Mouse (Mus musculus): ENCODE measurements around the gene Cavin1. TPM values are rescaled to one million over a fixed set of nuclear protein-coding genes. Genes with fewer than 3 reads are reported as not detected.
A peak's percentile ranks its signal among the peaks of the same experiment; 100 is the strongest.

The Cavin1 gene
- total and polyA plus RNA-seq, 3 experiments, result 3.4 to 9.0 TPM; not detected in 1

DNA sequence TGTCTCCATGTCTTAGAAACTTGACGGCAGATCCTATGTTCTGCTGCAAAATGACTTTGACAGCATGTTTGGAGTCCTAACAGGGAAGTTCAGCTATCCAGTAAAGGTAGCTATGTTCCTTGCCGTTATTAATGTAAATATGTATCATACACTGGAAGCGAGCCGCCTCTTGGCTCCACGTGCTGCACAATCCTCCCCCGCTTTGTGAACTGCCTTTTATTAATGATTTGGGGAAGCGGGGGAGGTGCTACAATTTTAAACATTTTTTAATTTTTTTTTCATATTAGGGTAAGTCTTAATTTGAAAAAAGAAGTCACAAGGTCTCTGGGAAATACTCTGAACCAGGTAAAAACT, 13.1 kb upstream of the Cavin1 start:
- Histone ChIP-seq H3K4me3 (ENCODE audit: control insufficient read depth in 1 of 2, insufficient read depth in 1 of 2, low read depth in 2 of 2, low read length in 2 of 2) (peak overlapping the region; percentile 37 to 40), H3K9me3 (replicated peaks; ENCODE audit: insufficient read depth, low read length) (no peaks in the 10 kb centered on the region), H3K9ac (ENCODE audit: control insufficient read depth, low read depth, low read length, poor library complexity, severe bottlenecking) (peak overlapping the region; percentile 62), H3K36me3 (ENCODE audit: control insufficient read depth in 1 of 2, insufficient read depth in 2 of 2, low read length in 2 of 2) (peaks cover 0 to 10% of the 10 kb centered on the region in 2 experiments; a peak in 2 of 4 replicates), H3K79me2 (ENCODE audit: control insufficient read depth, insufficient read depth, low read length, poor library complexity) (no peaks in the 10 kb centered on the region), H3K27me3 (ENCODE audit: control insufficient read depth in 1 of 2, insufficient read depth in 2 of 2, low read length in 2 of 2) (peaks cover 4 to 5% of the 10 kb centered on the region in 2 experiments; a peak in 3 of 4 replicates), H3K27ac (ENCODE audit: control insufficient read depth, low read depth, low read length) (peak overlapping the region; percentile 5; the same call in 1 of the 2 replicates), H3K4me1 (ENCODE audit: control insufficient read depth in 1 of 2, insufficient read depth in 2 of 2, low read length in 2 of 2) (peaks cover 4 to 11% of the 10 kb centered on the region in 2 experiments; a peak in 3 of 4 replicates)
- DNase-seq (ENCODE audit: low read depth, low spot score), result no peak
- peak; percentile 65; the same call in 1 of the 2 replicates for TF ChIP-seq MXI1 (IDR thresholded peaks at IDR 0.05; ENCODE audit: low read depth, low read length)
- peak; percentile 66; the same call in 1 of the 2 replicates for TF ChIP-seq SIN3A (IDR thresholded peaks at IDR 0.05; ENCODE audit: low read length)
- TF ChIP-seq TBP (IDR thresholded peaks at IDR 0.05; ENCODE audit: low read depth, low read length), result peak; percentile 7; the same call in 1 of the 2 replicates
- TF ChIP-seq MYC (IDR thresholded peaks at IDR 0.05; ENCODE audit: low read depth, low read length), result peak; percentile 77; the same call in 1 of the 2 replicates
- TF ChIP-seq NELFE (IDR thresholded peaks at IDR 0.05; ENCODE audit: low read depth, low read length), result peak; percentile 18; the same call in 1 of the 2 replicates
- peak; percentile 75 for TF ChIP-seq MAX (IDR thresholded peaks at IDR 0.05; ENCODE audit: low read length)
- no peak for TF ChIP-seq ETS1 (IDR thresholded peaks at IDR 0.05; ENCODE audit: low read depth, low read length)
- TF ChIP-seq NRF1 (IDR thresholded peaks at IDR 0.05; ENCODE audit: insufficient read depth, low read depth, low read length, poor library complexity, severe bottlenecking), result no peak

DNA sequence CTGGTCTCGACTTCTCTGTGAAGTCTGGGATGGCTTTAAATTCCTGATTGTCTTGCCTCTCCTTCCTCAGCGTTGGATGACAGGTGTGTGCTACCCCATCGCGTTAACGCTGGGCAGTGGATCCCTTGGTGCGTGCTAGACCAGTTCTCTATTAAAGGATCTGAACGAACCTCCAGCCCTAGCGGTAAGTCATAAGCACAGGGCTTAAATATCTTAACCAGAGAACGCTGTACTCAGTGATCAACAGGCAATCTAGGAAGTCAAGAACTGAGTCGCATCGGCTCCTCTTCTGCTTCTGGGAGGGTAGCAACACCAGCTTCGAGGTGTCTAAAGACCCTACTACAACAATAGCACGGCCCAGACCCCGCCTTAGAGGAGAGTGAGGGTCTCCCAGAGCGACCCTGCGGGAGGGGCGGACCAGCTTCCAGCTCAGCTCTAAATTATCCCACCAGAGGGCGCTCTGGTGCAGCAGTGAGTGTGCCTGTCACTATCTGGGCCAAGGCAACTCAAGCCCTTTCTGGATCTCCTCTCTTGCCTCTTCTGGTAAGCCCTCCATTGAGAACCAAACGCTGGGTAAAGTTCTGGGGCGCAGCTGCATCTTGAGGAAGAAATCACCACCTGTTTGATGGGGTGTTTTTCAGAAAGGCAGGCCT, 12.6 kb upstream of the Cavin1 start:
- DNase-seq (ENCODE audit: low read depth, low spot score), result peak; percentile 91
- no peak for TF ChIP-seq UBTF (IDR thresholded peaks at IDR 0.05; ENCODE audit: borderline replicate concordance, insufficient read depth, low read depth, low read length)
- TF ChIP-seq ZC3H11A (IDR thresholded peaks at IDR 0.05; ENCODE audit: low read depth, low read length), result peak; percentile 80
- TF ChIP-seq TBP (IDR thresholded peaks at IDR 0.05; ENCODE audit: low read depth, low read length), result peak; percentile 67; the same call in 1 of the 2 replicates
- TF ChIP-seq NRF1 (IDR thresholded peaks at IDR 0.05; ENCODE audit: insufficient read depth, low read depth, low read length, poor library complexity, severe bottlenecking), result no peak
- no peak for TF ChIP-seq GATA1 (IDR thresholded peaks at IDR 0.05; ENCODE audit: low read depth, low read length)
- 0 out of 2 replicates have a peak, but pooled peaks have one; percentile 40 for TF ChIP-seq ELF1 (IDR thresholded peaks at IDR 0.05; ENCODE audit: low read depth, low read length)
- no peak for TF ChIP-seq ZMIZ1 (IDR thresholded peaks at IDR 0.05; ENCODE audit: low read depth, low read length)
- no peak for TF ChIP-seq MYB (IDR thresholded peaks at IDR 0.05; ENCODE audit: low read depth, low read length)
- TF ChIP-seq POLR2AphosphoS5 (IDR thresholded peaks at IDR 0.05; ENCODE audit: borderline replicate concordance, low read depth, low read length), result no peak
- no peak for TF ChIP-seq MAFK (IDR thresholded peaks at IDR 0.05; ENCODE audit: borderline replicate concordance, low read depth, low read length)
- peak; percentile 73; the same call in 1 of the 2 replicates for TF ChIP-seq MXI1 (IDR thresholded peaks at IDR 0.05; ENCODE audit: low read depth, low read length)
- no peak for TF ChIP-seq USF2 (IDR thresholded peaks at IDR 0.05; ENCODE audit: borderline replicate concordance in 1 of 2, insufficient read depth in 1 of 2, low read depth in 1 of 2, low read length in 2 of 2)
- TF ChIP-seq MAZ (IDR thresholded peaks at IDR 0.05; ENCODE audit: low read depth, low read length), result peak; percentile 77; the same call in 1 of the 2 replicates
- TF ChIP-seq MAX (IDR thresholded peaks at IDR 0.05; ENCODE audit: low read length), result no peak
- TF ChIP-seq POLR2A (IDR thresholded peaks at IDR 0.05; ENCODE audit: control insufficient read depth in 1 of 2, insufficient read depth in 1 of 2, low read depth in 1 of 2, low read length in 2 of 2, poor library complexity in 1 of 2), result 0 out of 4 replicates have a peak, but pooled peaks of 1 of the 2 experiments have one; percentile 21
- TF ChIP-seq MYC (IDR thresholded peaks at IDR 0.05; ENCODE audit: low read depth, low read length), result no peak; the same call in 1 of the 2 replicates
- TF ChIP-seq USF1 (IDR thresholded peaks at IDR 0.05; ENCODE audit: low read depth, low read length), result 0 out of 2 replicates have a peak, but pooled peaks have one; percentile 24
- peak; percentile 89 to 98 (median 97) for TF ChIP-seq CTCF (IDR thresholded peaks at IDR 0.05 in 2 of 3, conservative IDR thresholded peaks at IDR 0.05 in 1 of 3; ENCODE audit: control insufficient read depth in 1 of 3, insufficient read depth in 1 of 3, low read depth in 2 of 3, low read length in 3 of 3, poor library complexity in 1 of 3, severe bottlenecking in 1 of 3)
- TF ChIP-seq ZNF384 (IDR thresholded peaks at IDR 0.05; ENCODE audit: low read depth, low read length), result peak; percentile 32; the same call in 1 of the 2 replicates
- TF ChIP-seq NELFE (IDR thresholded peaks at IDR 0.05; ENCODE audit: low read depth, low read length), result no peak
- TF ChIP-seq E2F4 (IDR thresholded peaks at IDR 0.05; ENCODE audit: borderline replicate concordance, low read depth, low read length), result no peak
- 0 out of 4 replicates have a peak, but pooled peaks of 1 of the 2 experiments have one; percentile 39 for TF ChIP-seq EP300 (IDR thresholded peaks at IDR 0.05; ENCODE audit: low read depth in 1 of 2, low read length in 2 of 2)
- no peak for TF ChIP-seq CHD1 (IDR thresholded peaks at IDR 0.05; ENCODE audit: low read depth, low read length)
- TF ChIP-seq TCF12 (IDR thresholded peaks at IDR 0.05; ENCODE audit: low read depth, low read length), result no peak
- no peak for TF ChIP-seq TAL1 (IDR thresholded peaks at IDR 0.05; ENCODE audit: low read length)

More for the DNA sequence above, 12.6 kb upstream of the Cavin1 start:
- Histone ChIP-seq H3K27ac (ENCODE audit: control insufficient read depth, low read depth, low read length) (peak overlapping the region; percentile 5; the same call in 1 of the 2 replicates), H3K4me3 (ENCODE audit: control insufficient read depth in 1 of 2, insufficient read depth in 1 of 2, low read depth in 2 of 2, low read length in 2 of 2) (peak overlapping the region; percentile 41 to 42), H3K9me3 (replicated peaks; ENCODE audit: insufficient read depth, low read length) (no peaks in the 10 kb centered on the region), H3K4me1 (ENCODE audit: control insufficient read depth in 1 of 2, insufficient read depth in 2 of 2, low read length in 2 of 2) (peaks cover 4 to 11% of the 10 kb centered on the region in 2 experiments; a peak in 3 of 4 replicates), H3K36me3 (ENCODE audit: control insufficient read depth in 1 of 2, insufficient read depth in 2 of 2, low read length in 2 of 2) (peaks cover 0 to 5% of the 10 kb centered on the region in 2 experiments; a peak in 2 of 4 replicates), H3K27me3 (ENCODE audit: control insufficient read depth in 1 of 2, insufficient read depth in 2 of 2, low read length in 2 of 2) (peaks cover 4 to 5% of the 10 kb centered on the region in 2 experiments; a peak in 3 of 4 replicates), H3K9ac (ENCODE audit: control insufficient read depth, low read depth, low read length, poor library complexity, severe bottlenecking) (peak overlapping the region; percentile 62), H3K79me2 (ENCODE audit: control insufficient read depth, insufficient read depth, low read length, poor library complexity) (no peaks in the 10 kb centered on the region)
